ENCODE assay signal across 14 mouse cellular contexts in the genomic region with DNA sequence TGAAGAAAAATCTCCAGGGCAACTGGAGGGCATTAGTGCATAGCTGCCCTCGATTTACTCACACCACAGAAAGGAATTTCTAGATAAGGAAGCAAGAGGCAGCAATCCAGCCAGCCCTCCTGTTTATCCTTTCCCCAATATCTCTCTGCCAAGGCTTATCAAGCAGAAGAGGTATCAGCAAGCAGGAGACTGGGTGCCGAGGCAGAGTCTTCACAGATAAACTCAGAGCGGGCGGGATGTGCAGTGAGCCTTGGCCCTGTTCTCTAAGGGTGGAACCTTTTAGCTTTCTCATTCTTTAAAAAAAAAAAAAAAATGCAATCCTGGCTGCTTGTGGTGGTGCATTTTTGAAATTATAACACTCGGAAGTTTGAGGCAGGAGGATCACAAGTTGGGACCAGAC. TPM values are rescaled to one million over a fixed set of nuclear protein-coding genes. Genes with fewer than 3 reads are reported as not detected.
A peak's percentile ranks its signal among the peaks of the same experiment; 100 is the strongest.
DNase-seq lines count a peak whose midpoint lies in the region; ATAC-seq and TF ChIP-seq lines count a peak whose summit lies in the region.
"Had no signal": no experiment of that assay in that cellular context is flagged by ENCODE, and none has a peak within 500 bp of the region (broad histone marks: within the 10 kb centered on the region; RNA-seq: fewer than 3 reads in every experiment).

No protein-coding gene starts in this region.

- ATAC-seq in intestine, embryonic 15.5 days: peak; percentile 81
- no peak for ATAC-seq in intestine, postnatal 0 days
- ATAC-seq in heart, embryonic 14.5 days (ENCODE audit: insufficient number of reproducible peaks, insufficient read depth, low FRiP score, low read depth): no peak
- peak; percentile 85 for ATAC-seq in liver, embryonic 15.5 days (ENCODE audit: insufficient read depth)
- ATAC-seq in hindbrain, postnatal 0 days: no peak

- no peak for TF ChIP-seq CTCF in intestine, postnatal 0 days (IDR thresholded peaks at IDR 0.05; ENCODE audit: low read depth)
- TF ChIP-seq CTCF in hindbrain, postnatal 0 days (IDR thresholded peaks at IDR 0.05; ENCODE audit: low read depth): no peak

- WGBS in intestine, embryonic 15.5 days: 63% methylated on average over 5 of the region's 5 CpGs
- WGBS in intestine, postnatal 0 days: 50% methylated on average over 5 of the region's 5 CpGs
- WGBS in heart, embryonic 14.5 days: 5% methylated on average over 5 of the region's 5 CpGs
- 12% methylated on average over 5 of the region's 5 CpGs for WGBS in liver, embryonic 15.5 days (ENCODE audit: insufficient replicate concordance)
- 83% methylated on average over 5 of the region's 5 CpGs for WGBS in limb, embryonic 10.5 days
- 84% methylated on average over 5 of the region's 5 CpGs for WGBS in hindbrain, postnatal 0 days

- peak; percentile 67 for DNase-seq in c-Kit-negative CD71-positive TER-119-positive erythroid progenitor cells, embryonic 14.5 days (ENCODE audit: low read depth, low spot score)
- DNase-seq in embryo, embryonic 10 days (ENCODE audit: low spot score): no peak
- no peak for DNase-seq in limb, embryonic 10.5 days (ENCODE audit: low spot score)
- DNase-seq in hindbrain, postnatal 0 days (ENCODE audit: low spot score): no peak
- DNase-seq: kidney, postnatal 25 days; lung, postnatal 14 days; right cerebral cortex, postnatal 25 days; thymus, adult 2 months had no signal

- no peak overlapping the region for H3K4me2 ChIP-seq in intestine, embryonic 15.5 days (replicated peaks)
- H3K4me2 ChIP-seq in intestine, postnatal 0 days (replicated peaks; ENCODE audit: low read depth): no peak overlapping the region
- H3K4me2 ChIP-seq in heart, embryonic 14.5 days (ENCODE audit: low read length): peak overlapping the region; percentile 38
- H3K4me2 ChIP-seq in liver, embryonic 15.5 days: peak overlapping the region; percentile 53
- H3K4me2 ChIP-seq in hindbrain, postnatal 0 days (ENCODE audit: low read depth, low read length): no peak overlapping the region
- H3K4me2 ChIP-seq: hindbrain, embryonic 15.5 days; neural tube, embryonic 12.5 days had no signal

- no peaks in the 10 kb centered on the region for H3K36me3 ChIP-seq in intestine, embryonic 15.5 days
- H3K36me3 ChIP-seq in intestine, postnatal 0 days (ENCODE audit: control insufficient read depth, insufficient read depth): no peaks in the 10 kb centered on the region
- no peaks in the 10 kb centered on the region for H3K36me3 ChIP-seq in heart, embryonic 14.5 days (ENCODE audit: control insufficient read depth, insufficient read depth, low read length)
- 0 out of 2 replicates have a peak, but pooled peaks cover 9% of the 10 kb centered on the region for H3K36me3 ChIP-seq in liver, embryonic 15.5 days (replicated peaks)
- no peaks in the 10 kb centered on the region for H3K36me3 ChIP-seq in limb, embryonic 10.5 days
- no peaks in the 10 kb centered on the region for H3K36me3 ChIP-seq in hindbrain, postnatal 0 days (ENCODE audit: insufficient read depth, low read length)
- H3K36me3 ChIP-seq: hindbrain, embryonic 15.5 days; neural tube, embryonic 12.5 days had no signal

- H3K9ac ChIP-seq in intestine, embryonic 15.5 days: no peak overlapping the region
- no peak overlapping the region for H3K9ac ChIP-seq in intestine, postnatal 0 days (ENCODE audit: low read depth, low read length)
- no peak overlapping the region for H3K9ac ChIP-seq in heart, embryonic 14.5 days (ENCODE audit: low read length)
- H3K9ac ChIP-seq in liver, embryonic 15.5 days: peak overlapping the region; percentile 44
- no peak overlapping the region for H3K9ac ChIP-seq in hindbrain, postnatal 0 days (replicated peaks; ENCODE audit: low read length)
- H3K9ac ChIP-seq: hindbrain, embryonic 15.5 days; neural tube, embryonic 12.5 days had no signal

- no peak overlapping the region for H3K4me3 ChIP-seq in intestine, embryonic 15.5 days (replicated peaks)
- no peak overlapping the region for H3K4me3 ChIP-seq in intestine, postnatal 0 days (ENCODE audit: low read depth, low read length)
- H3K4me3 ChIP-seq in heart, embryonic 14.5 days (ENCODE audit: control insufficient read depth in 1 of 2, insufficient read depth in 1 of 2, low read depth in 1 of 2, low read length in 2 of 2): no peak overlapping the region
- no peak overlapping the region for H3K4me3 ChIP-seq in liver, embryonic 15.5 days (replicated peaks)
- no peak overlapping the region for H3K4me3 ChIP-seq in limb, embryonic 10.5 days
- H3K4me3 ChIP-seq in hindbrain, postnatal 0 days (ENCODE audit: low read length): no peak overlapping the region
- H3K4me3 ChIP-seq: hindbrain, embryonic 15.5 days; neural tube, embryonic 12.5 days had no signal

- H3K27ac ChIP-seq in intestine, embryonic 15.5 days: no peak overlapping the region
- no peak overlapping the region for H3K27ac ChIP-seq in intestine, postnatal 0 days (ENCODE audit: low read depth, low read length)
- peak overlapping the region; percentile 75 to 85 for H3K27ac ChIP-seq in heart, embryonic 14.5 days (replicated peaks in 1 of 2; ENCODE audit: control insufficient read depth in 1 of 2, insufficient read depth in 1 of 2, low read depth in 2 of 2, low read length in 2 of 2)
- H3K27ac ChIP-seq in liver, embryonic 15.5 days (replicated peaks): peak overlapping the region; percentile 91
- H3K27ac ChIP-seq in limb, embryonic 10.5 days: no peak overlapping the region
- no peak overlapping the region for H3K27ac ChIP-seq in hindbrain, postnatal 0 days
- H3K27ac ChIP-seq: hindbrain, embryonic 15.5 days; neural tube, embryonic 12.5 days had no signal

- no peaks in the 10 kb centered on the region for H3K9me3 ChIP-seq in intestine, embryonic 15.5 days
- no peaks in the 10 kb centered on the region for H3K9me3 ChIP-seq in intestine, postnatal 0 days (ENCODE audit: control insufficient read depth)
- no peaks in the 10 kb centered on the region for H3K9me3 ChIP-seq in heart, embryonic 14.5 days (ENCODE audit: control insufficient read depth, low read length)
- no peaks in the 10 kb centered on the region for H3K9me3 ChIP-seq in liver, embryonic 15.5 days (replicated peaks)
- no peaks in the 10 kb centered on the region for H3K9me3 ChIP-seq in limb, embryonic 10.5 days (replicated peaks)
- no peaks in the 10 kb centered on the region for H3K9me3 ChIP-seq in hindbrain, postnatal 0 days (ENCODE audit: low read length)
- H3K9me3 ChIP-seq: hindbrain, embryonic 15.5 days; neural tube, embryonic 12.5 days had no signal

- H3K27me3 ChIP-seq in intestine, embryonic 15.5 days (replicated peaks): no peaks in the 10 kb centered on the region
- no peaks in the 10 kb centered on the region for H3K27me3 ChIP-seq in intestine, postnatal 0 days (replicated peaks; ENCODE audit: control insufficient read depth, insufficient read depth, low read length)
- no peaks in the 10 kb centered on the region for H3K27me3 ChIP-seq in heart, embryonic 14.5 days (ENCODE audit: control insufficient read depth, insufficient read depth, low read length)
- H3K27me3 ChIP-seq in liver, embryonic 15.5 days: no peaks in the 10 kb centered on the region
- no peaks in the 10 kb centered on the region for H3K27me3 ChIP-seq in limb, embryonic 10.5 days (ENCODE audit: low read depth, poor library complexity, severe bottlenecking)
- no peaks in the 10 kb centered on the region for H3K27me3 ChIP-seq in hindbrain, postnatal 0 days (ENCODE audit: insufficient read depth, low read length)
- H3K27me3 ChIP-seq: hindbrain, embryonic 15.5 days; neural tube, embryonic 12.5 days had no signal

- H3K4me1 ChIP-seq in intestine, embryonic 15.5 days (replicated peaks): no peaks in the 10 kb centered on the region
- H3K4me1 ChIP-seq in intestine, postnatal 0 days (replicated peaks; ENCODE audit: control insufficient read depth, insufficient read depth, low read length): no peaks in the 10 kb centered on the region
- peaks cover 17 to 33% of the 10 kb centered on the region in 2 experiments for H3K4me1 ChIP-seq in heart, embryonic 14.5 days (ENCODE audit: control insufficient read depth in 2 of 2, insufficient read depth in 2 of 2, low read length in 2 of 2)
- peaks cover 84% of the 10 kb centered on the region for H3K4me1 ChIP-seq in liver, embryonic 15.5 days (replicated peaks)
- H3K4me1 ChIP-seq in limb, embryonic 10.5 days: no peaks in the 10 kb centered on the region
- H3K4me1 ChIP-seq in hindbrain, postnatal 0 days (ENCODE audit: insufficient read depth, low read length): no peaks in the 10 kb centered on the region
- H3K4me1 ChIP-seq: hindbrain, embryonic 15.5 days; neural tube, embryonic 12.5 days had no signal

RNA-seq across cellular contexts. Expression of gene Man1a, which starts 38.2 kb away (rescaled TPM):
- 14.6 TPM in 2 replicates for polyA plus RNA-seq in intestine, embryonic 15.5 days (2015; fragmentation: Nextera tagmentation; extraction: Ambion mirVana)
- 29.9 and 33.0 TPM in 2 replicates for polyA plus RNA-seq in intestine, postnatal 0 days (2015; fragmentation: Nextera tagmentation; extraction: Ambion mirVana)
- polyA plus RNA-seq in heart, embryonic 14.5 days (2014; fragmentation: Nextera tagmentation; extraction: Ambion mirVana): 8.1 and 8.6 TPM in 2 replicates
- 12.0 and 14.4 TPM in 2 replicates for polyA plus RNA-seq in liver, embryonic 15.5 days (2015; fragmentation: Nextera tagmentation; extraction: Ambion mirVana)
- polyA plus RNA-seq in limb, embryonic 10.5 days (2016; fragmentation: Nextera tagmentation; extraction: Ambion mirVana): 2.7 and 3.5 TPM in 2 replicates
- total RNA-seq in hindbrain, postnatal 0 days (2014; rRNA removed): 15.1 and 16.1 TPM in 2 replicates
- polyA plus RNA-seq in hindbrain, postnatal 0 days (2015; fragmentation: Nextera tagmentation; extraction: Ambion mirVana): 4.2 and 4.3 TPM in 2 replicates

Comparison
In these comparisons a context has a peak if more than half of its experiments do, and no peak if none do; other contexts are left out.
1. ATAC-seq: peak in intestine, embryonic 15.5 days (single experiment) and liver, embryonic 15.5 days (single experiment); none in intestine, postnatal 0 days (single experiment), heart, embryonic 14.5 days (single experiment) and hindbrain, postnatal 0 days (single experiment).
2. H3K27ac ChIP-seq: peak in heart, embryonic 14.5 days (2 of 2) and liver, embryonic 15.5 days (single experiment); none in intestine, embryonic 15.5 days (single experiment), intestine, postnatal 0 days (single experiment), limb, embryonic 10.5 days (single experiment) and hindbrain, postnatal 0 days (single experiment).
3. H3K4me2 ChIP-seq: peak in heart, embryonic 14.5 days (single experiment) and liver, embryonic 15.5 days (single experiment); none in intestine, embryonic 15.5 days (single experiment), intestine, postnatal 0 days (single experiment) and hindbrain, postnatal 0 days (single experiment).